Mouse (Mus musculus): Measurements from ENCODE around the gene Gm47791.

- no peak for TF ChIP-seq HCFC1 (IDR thresholded peaks at IDR 0.05; ENCODE audit: borderline replicate concordance, insufficient read depth, low read length)
- TF ChIP-seq CHD2 (IDR thresholded peaks at IDR 0.05; ENCODE audit: low read depth, low read length): no peak
- no peak for TF ChIP-seq ZNF384 (IDR thresholded peaks at IDR 0.05; ENCODE audit: low read depth, low read length)
- no peak for TF ChIP-seq ZC3H11A (IDR thresholded peaks at IDR 0.05; ENCODE audit: borderline replicate concordance, low read depth, low read length)
- no peak for TF ChIP-seq MAFK (IDR thresholded peaks at IDR 0.05; ENCODE audit: insufficient read depth, low read depth, low read length)
These were observed 4.4 kb downstream of the Gm47791 start for GRCm38 (mm10) chr1:82766641-82767040.
